23 mouse cellular contexts compared by ENCODE assay signal in genomic region chr4:137101169-137101568, GRCm38 (mm10).
"Had no signal": no experiment of that assay in that cellular context is flagged by ENCODE, and none has a peak within 500 bp of the region (broad histone marks: within the 10 kb centered on the region; RNA-seq: fewer than 3 reads in every experiment).

No protein-coding gene starts in this region.

- H3K4me3 ChIP-seq: kidney, embryonic 15.5 days; limb, embryonic 10.5 days; limb, embryonic 13.5 days; liver, embryonic 12.5 days; liver, embryonic 15.5 days; lung, embryonic 15.5 days; midbrain, embryonic 10.5 days; midbrain, embryonic 13.5 days; neural tube, embryonic 12.5 days; neural tube, embryonic 15.5 days had no signal

- H3K36me3 ChIP-seq: kidney, embryonic 15.5 days; limb, embryonic 10.5 days; limb, embryonic 13.5 days; liver, embryonic 12.5 days; liver, embryonic 15.5 days; lung, embryonic 15.5 days; midbrain, embryonic 10.5 days; midbrain, embryonic 13.5 days; neural tube, embryonic 12.5 days; neural tube, embryonic 15.5 days had no signal

- H3K4me2 ChIP-seq: kidney, embryonic 15.5 days; limb, embryonic 13.5 days; liver, embryonic 12.5 days; liver, embryonic 15.5 days; lung, embryonic 15.5 days; midbrain, embryonic 13.5 days; neural tube, embryonic 12.5 days; neural tube, embryonic 15.5 days had no signal

- DNase-seq: kidney, adult 11 months; kidney, adult 8-10 months; kidney, postnatal 10 days; kidney, postnatal 36 days; liver; lung, adult 18-20 months; lung, postnatal 10 days; lung, postnatal 36 days; right cerebral cortex, adult 18-20 months; right cerebral cortex, postnatal 14 days; spleen, adult 18-20 months; thymus, adult 2 months; thymus, postnatal 14 days had no signal

- H3K27me3 ChIP-seq: kidney, embryonic 15.5 days; limb, embryonic 13.5 days; midbrain, embryonic 13.5 days; neural tube, embryonic 12.5 days; neural tube, embryonic 15.5 days had no signal
